Mouse (Mus musculus) naive thymus-derived CD4-positive, alpha-beta T cell, adult 2 months (primary cell): ENCODE results near the gene Ptpre.
"Not testable (repeated sequence)": the region's sequence is repeated elsewhere in the genome, so short reads cannot be mapped to it uniquely, and the experiment has no call there.

Source experiments
- DNase-seq: peaks from one replicate; pipeline ENCODE4 v3.0.0-alpha.2; 2011; ENCODE audit warnings: low read depth

The Ptpre gene

DNA sequence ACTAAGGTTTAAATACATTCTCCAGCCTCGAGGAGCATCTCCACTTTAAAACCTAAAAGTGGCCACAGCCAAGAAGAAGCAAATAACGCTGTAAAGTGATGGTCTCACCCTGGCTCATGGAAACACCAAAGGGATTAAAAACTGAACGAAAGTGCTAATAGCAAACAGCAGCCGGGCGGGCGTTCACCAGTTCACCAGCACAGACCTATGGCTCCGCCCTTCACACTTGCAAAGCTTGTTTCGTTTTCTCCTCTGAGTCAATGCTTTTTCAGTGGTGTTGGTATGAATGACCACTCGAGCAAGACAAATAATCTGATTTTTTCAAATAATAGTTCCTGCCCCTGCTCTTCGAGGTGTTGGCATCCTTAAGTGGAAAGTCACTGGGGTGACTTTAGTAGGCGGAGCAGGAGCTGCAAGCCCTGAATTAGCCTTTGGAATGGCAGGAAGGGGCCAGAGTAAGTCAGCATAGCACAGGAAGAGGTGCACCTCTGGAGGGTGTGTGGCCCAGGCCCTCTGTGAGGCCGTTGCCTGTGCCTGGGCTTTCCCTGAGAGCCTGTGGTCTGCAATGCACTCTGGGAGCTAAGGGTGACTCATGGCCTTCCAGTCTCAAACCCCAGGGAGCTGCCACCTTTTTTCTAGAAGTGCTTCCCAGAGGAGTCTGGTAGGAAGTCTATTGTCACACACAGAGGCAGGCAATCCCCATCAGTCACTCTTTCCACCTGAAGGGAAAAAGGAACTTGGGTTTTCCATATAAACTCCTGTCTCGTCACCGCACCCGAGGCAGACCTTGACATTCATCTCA is 67.9 kb downstream of the Ptpre start:
- peak; percentile 25 for DNase-seq

DNA sequence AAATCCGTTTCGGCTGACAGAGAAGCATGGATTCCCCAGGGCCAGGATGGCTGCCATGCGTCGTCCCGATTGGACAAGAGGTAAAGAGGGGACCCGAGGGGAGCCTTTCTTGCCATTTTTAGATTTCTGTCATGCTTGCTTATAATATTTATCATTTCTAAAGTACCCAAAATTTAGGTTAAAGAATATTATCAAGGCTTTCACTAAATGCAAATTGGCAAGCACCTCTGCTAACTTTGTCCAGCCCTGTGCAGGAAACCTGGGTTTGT is 68.5 kb downstream of the Ptpre start:
- DNase-seq, result no peak

DNA sequence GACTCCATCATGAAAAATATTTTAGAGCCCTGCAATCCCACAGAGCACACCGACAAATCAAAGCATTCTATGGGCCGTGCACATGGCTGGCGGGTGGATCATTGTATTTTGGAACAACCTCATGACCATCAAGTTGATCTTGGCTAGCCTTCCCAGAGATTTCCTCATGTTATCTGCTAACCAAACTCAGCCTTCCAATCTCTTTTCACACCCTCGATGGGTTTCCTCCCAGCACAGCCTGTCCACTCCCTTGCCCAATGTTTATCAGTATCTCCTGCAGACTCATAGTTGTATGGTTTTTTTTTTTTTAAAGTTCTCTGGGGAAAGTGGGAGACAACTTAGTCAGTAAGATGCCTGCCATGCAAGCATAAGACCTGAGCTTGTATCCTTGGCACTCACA is 70.9 kb downstream of the Ptpre start:
- DNase-seq, result no peak

GRCm38 (mm10) chr7:135609028-135609427 is 71.7 kb downstream of the Ptpre start:
- no peak for DNase-seq

DNA sequence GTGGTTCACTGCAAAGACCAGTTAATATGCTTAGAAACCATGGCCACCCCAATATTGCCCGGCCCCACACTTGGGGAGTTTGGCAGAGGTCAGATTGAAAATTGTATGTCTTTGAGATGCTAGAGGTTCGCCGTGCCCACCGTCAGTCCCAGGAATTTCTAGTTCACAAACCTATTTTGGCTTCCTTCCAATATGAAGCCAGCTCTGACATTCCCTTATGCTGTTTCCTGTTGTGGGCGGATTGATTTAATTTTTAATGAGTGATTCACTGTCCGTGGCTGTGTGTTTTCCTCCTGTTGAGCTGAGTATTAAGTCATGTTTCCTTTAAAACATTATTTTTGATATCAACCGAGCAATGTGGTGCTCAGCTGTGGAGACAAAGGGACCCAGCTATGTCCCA is 72.4 kb downstream of the Ptpre start:
- no peak for DNase-seq

DNA sequence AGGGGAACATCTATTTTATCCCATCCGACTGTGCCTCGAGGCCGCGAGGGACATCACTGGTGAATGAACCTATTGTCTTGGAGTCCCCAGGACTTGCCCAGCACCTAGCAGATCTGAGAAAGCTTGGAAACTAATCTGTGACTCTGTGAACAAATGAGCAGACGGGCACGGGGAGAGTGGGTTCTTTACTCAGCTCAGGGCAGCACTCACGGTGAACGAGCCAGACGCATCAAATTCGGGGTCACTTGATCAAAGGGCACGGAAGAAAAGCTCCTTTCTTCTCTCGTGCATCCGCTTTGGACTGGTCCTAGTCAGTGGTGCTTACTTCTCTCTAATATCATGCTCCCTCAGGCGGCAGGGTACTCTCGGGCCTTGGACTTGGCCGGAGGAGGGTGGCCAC is 75.0 kb downstream of the Ptpre start:
- no peak for DNase-seq

- DNase-seq, result no peak
Observed at GRCm38 (mm10) chr7:135612801-135613200, 75.5 kb downstream of the Ptpre start.

- DNase-seq, result no peak
Observed at GRCm38 (mm10) chr7:135613380-135613779, 76.1 kb downstream of the Ptpre start.

DNA sequence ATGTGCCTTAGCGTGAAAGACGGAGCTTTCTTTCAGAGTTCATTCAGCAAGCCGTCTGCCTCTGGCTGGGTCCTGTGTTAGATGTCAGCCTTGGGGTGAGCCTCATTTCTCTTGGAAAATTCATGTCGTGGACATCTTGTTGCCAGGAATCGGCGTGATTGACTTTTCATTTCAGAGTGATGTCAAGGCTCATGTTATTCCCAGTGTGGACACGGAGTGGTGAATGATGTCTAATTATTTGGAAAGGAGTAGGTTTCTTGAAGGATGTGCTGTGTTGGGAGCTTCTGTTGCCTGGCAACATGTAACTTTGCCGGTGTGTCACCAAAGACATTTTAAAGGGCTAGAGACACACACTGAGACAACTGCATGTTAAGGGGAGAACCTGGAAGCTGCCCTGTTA is 77.6 kb downstream of the Ptpre start:
- DNase-seq, result no peak

DNA sequence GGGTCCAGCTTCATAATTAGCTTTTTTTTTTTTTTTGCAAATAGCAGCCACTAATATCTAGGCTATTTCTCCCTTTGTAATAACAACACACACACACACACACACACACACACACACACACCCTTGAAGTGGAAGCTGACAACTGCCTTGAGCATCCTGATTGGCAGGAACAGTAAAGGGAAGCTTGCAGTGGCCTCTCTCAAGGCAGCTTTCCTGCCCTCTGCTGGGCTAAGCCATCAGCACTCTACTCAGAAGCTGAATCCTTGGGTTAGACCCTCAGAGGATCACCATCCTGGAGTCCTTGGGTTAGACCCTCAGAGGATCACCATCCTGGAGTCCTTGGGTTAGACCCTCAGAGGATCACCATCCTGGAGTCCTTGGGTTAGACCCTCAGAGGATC is 79.2 kb downstream of the Ptpre start:
- not testable (repeated sequence) for DNase-seq

DNA sequence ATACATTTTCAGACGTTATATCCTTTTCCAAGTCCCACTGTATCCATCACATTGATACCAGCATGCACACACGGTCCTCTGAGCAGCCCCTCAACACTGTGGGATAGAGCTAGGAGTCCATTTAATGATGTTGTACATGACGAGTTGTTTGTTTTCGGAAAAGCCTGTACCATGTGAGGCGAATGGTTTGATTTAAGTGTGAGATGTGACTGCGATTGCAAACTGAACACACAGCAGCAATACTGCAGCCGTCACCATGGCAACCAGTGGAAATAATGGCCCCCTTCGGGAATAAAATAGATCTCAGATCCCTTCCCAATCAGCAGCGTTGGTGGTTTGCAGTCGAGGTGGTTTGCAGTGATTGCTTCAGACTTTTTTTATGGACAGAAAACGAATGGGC is 80.5 kb downstream of the Ptpre start:
- DNase-seq, result no peak

DNA sequence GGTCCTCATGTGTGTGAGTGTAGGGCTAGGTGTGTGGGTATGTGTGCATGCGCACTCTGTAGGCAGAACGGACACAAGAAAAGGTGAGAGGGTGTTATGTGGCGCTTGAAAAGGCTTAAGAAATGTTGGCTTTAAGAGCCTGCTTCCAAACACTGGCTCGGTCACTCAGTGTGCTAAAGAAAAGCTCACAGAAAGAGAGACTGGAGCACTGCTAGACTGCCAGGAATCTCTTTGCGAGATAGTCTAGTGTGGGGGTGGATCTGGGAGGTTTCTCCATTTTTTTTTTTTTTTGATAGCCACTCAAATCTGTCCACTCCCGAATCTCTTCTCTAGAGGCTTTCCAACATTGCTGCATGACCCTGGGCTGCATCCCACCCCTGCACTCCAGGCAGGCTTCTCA is 84.4 kb downstream of the Ptpre start:
- DNase-seq, result no peak

DNA sequence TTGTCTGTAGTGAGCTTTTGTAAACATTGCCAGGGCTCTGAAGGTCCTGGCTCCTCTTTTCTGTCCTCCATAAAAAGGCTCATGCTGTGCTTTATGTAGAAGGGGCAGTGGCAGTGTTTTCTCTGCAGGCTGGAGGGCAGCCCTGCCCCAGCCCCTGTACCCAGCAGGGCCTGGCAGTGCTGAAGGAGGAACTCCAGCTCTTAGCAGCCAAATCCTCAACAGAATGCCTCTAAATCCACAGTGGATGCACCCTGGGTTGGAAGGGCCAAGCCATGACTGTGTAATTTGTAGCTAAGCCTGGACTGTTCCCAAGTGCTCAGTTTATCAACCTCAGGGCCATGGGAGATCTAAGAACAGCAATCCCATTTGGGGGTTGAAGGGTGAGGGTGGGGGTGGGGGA is 85.0 kb downstream of the Ptpre start:
- DNase-seq, result no peak

DNA sequence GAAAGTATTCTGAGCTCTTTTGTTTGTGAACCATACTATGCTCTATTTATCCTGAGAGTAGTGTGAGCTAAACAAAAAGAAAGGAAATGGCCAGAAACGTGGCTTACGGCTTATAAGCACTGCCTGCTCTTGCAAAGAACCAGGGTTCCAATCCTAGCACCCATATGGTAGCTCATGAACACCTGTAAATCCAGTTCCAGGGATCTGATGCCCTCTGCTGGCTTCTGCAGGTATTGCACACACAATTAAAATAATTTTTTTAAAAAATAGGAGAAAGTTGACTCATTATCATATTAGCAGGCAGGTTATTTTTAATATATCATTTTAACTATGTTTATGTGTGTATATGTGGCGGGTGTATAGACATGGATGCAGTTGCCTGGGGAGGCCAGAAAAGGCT is 87.6 kb downstream of the Ptpre start:
- DNase-seq, result peak; percentile 39

DNA sequence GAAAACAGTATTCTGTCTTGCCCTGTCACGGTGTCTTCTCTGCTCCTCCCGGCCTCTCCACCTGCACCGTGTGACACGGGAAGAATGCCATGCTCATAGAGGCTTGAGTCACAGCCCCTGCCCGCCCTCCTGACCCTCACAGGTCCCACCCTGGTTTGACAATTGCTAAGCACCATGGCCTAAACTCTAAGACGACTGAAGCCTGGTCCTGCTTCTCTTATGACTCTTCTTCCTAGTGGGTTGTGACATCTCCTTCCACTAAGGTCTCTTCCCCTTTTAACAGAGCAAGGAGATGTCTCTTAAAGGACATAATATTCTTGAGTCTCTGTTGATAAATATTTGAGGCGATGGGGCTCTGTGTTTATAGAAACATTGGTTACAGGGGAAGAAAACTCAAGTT is 91.1 kb downstream of the Ptpre start:
- no peak for DNase-seq

DNA sequence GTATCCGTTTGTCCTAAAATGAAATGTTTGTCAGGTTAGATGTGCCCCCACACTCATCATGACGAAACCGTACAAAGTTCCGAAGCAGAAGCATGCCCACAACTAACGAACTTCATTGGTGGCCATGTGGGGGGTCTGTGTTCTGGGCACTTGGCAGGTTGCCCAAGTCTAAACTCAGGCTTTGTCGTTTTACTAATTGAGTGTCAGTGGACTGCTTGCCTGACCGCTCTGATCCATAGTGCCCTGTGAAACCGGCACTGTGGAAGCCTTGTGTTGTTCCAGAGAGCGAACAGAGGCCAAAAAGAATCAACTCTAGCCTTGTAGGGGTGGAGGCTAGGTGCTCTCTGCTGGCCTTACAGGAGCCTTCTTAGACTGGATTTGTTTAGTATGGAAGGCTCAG is 91.7 kb downstream of the Ptpre start:
- DNase-seq, result no peak

DNA sequence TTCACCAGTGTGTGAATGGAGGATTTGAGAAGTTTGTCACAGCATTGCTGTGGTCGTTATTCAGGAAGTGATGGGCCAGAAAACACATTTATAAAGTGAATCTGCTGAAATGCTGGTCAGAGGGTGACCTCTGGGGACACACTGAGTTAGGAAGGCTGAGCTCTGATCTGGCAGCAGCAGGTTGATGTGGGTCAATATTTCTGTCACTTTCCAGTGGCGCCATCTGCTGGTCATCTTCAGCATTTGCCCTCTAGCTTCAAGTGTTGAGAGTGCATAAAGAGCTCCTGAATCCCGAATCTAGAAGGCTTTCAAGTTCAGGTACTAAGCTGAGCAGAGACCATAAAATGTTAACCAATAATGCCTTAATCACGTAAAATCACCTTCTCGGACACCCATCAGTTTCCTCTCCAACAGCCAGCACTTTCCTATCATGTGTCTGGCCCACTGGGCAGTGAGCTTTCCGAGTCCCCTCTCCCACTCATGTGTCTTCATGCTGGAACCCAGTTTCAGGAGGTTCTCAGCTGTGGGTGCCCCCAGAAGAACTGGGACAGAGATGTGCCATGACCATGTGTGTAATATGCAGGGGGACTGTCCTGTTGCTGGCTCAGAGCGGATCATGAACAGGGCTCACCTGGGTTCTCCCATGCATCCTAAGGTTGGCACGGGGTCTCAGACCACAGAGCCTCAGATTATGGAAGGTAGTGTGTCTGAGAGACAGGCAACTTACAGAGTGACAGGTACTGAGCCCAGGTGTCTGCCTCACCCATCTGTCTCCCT is 94.7 kb downstream of the Ptpre start:
- DNase-seq, result peak; percentile 84

- DNase-seq, result no peak
Observed at GRCm38 (mm10) chr7:135632716-135633258, 95.5 kb downstream of the Ptpre start.

DNA sequence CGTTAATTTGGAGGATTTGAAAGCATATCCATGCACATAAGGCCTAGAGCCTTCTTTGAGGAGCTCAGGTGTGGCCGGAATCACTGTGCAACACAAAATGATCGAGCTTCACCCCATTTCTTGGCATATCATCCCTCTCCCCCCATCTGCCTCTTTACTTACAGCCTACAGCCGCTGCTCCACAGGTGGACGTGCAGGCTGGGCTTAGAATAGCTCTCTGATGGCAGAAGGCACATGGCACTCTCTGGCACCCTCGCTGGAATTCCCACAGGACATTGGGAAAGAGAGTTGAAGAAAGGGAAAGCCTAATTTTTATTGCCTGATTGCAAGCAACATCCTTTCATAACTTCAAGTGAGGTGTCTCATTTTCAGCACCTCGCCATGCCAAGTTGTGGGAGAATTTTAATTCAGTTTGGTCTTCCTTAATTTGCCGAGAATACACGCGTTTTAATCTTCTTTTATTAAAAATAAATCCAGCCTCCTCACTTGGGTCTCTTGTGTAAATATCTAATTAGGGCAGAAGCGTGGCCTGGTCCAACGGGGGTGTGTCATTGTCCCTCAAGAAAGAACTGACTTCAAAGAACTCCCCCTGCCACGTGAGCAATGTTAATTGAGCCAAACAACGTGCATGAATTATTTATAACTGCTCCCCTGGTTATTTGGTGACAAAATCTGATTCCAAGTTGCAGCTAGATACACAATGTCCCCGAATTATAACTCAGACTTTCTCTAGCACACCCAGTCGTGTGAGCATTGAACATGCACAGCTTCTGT is 97.8 kb downstream of the Ptpre start:
- no peak for DNase-seq

DNA sequence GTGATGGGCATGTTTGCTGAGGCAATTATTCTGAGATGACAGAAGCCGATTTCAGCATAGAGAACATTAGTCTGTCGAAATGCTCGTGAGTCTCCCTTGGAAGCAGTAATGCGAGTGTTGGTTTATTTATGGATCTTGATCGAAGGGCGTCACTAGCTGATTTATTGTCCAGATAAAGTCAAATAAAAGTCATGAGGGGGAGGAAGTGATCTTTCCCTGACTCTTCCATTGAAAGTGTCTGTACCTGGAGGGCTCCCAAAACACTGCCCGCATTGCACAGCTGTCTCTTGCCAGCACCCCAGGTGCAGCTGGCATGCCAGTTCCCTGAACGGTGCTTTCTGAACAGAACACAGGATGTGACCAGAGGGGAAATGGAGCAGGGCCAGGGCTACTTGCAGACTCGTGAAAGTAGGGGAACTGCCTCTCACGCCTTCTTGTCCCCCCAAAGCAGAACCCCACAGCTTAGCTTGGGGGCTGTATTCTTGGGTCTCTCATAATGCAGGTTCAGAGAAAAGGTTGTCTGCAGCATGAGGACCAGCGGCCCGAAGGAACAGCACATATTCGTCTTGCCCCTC is 100.2 kb downstream of the Ptpre start:
- no peak for DNase-seq

DNA sequence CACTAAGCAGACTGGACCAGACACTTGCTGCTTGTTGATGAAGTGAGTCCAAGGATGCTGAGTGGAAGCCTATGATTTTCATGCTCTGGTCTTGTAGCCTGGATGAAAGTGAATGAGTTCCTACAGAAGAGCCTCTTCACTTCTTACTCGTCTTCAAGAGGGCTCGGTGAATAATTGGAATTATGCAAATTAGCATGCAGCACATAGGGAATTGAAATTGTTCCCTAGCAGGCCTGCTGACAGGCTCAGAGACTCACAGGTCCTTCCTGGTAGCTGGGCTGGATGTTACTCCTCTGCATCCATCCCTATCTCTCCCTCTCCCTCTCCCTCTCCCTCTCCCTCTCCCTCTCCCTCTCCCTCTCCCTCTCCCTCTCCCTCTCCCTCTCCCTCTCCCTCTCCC is 102.1 kb downstream of the Ptpre start:
- DNase-seq, result no peak

GRCm38 (mm10) chr7:135641698-135642507 is 104.6 kb downstream of the Ptpre start:
- DNase-seq, result peak; percentile 64
